Mouse (Mus musculus) brain, embryonic 14.5 days (tissue): ENCODE measurements at regions not wholly inside any gene's neighbourhood (a gene's known extent, or its start where the extent isn't known, plus 50 kb on each side); places are given as distances from the start of the nearest gene placed in this dataset.

Source experiments
- CTCF ChIP-seq: fragments of 200-500 bp; IDR thresholded peaks from 2 replicates; pipeline ENCODE4 v1.5.1; 2012; ENCODE audit warnings: inconsistent platforms, mild to moderate bottlenecking, moderate library complexity, borderline replicate concordance; ENCODE audit not compliant: insufficient read depth, insufficient read length; ENCODE audit errors: extremely low read depth
- POLR2A ChIP-seq: fragments of 200-500 bp; IDR thresholded peaks from 2 replicates; pipeline ENCODE4 v1.6.1; 2012; ENCODE audit warnings: mild to moderate bottlenecking, inconsistent platforms, borderline replicate concordance; ENCODE audit not compliant: poor library complexity, insufficient read depth, insufficient read length, severe bottlenecking; ENCODE audit errors: extremely low read depth

- TF ChIP-seq CTCF (no peak), POLR2A (no peak)
These were observed 2322.1 kb downstream of the 4930444P10Rik start for GRCm38 (mm10) chr1:13771014-13771463.
